Mouse (Mus musculus) heart, adult 2 months (tissue): ENCODE measurements around the gene Shld2.

Experiments
- CTCF ChIP-seq: fragments of 200-600 bp; IDR thresholded peaks from 2 replicates; pipeline ENCODE4 v1.8.1; 2022; ENCODE audit warnings: antibody characterized with exemption, mild to moderate bottlenecking, moderate library complexity
- EP300 ChIP-seq: fragments of 200-500 bp; IDR thresholded peaks from 2 replicates; pipeline ENCODE4 v1.6.1; 2011; ENCODE audit warnings: low read depth, low read length, control low read depth; ENCODE audit not compliant: insufficient read depth
- POLR2A ChIP-seq: fragments of 200-500 bp; IDR thresholded peaks from 2 replicates; pipeline ENCODE4 v1.6.1; 2011; ENCODE audit warnings: mild to moderate bottlenecking, low read depth, low read length, control low read depth; ENCODE audit not compliant: insufficient read depth

GRCm38 (mm10) chr14:34293641-34294040 lies 16.7 kb downstream of the Shld2 start:
- no peak for TF ChIP-seq EP300
- no peak for TF ChIP-seq CTCF
- no peak for TF ChIP-seq POLR2A
